Mouse (Mus musculus) erythroblast, embryonic 14.5 days (primary cell): ENCODE measurements around the gene Rpl38.

Experiments used
- GATA1 ChIP-seq: IDR thresholded peaks from 2 replicates; pipeline ENCODE4 v1.6.1; 2012; ENCODE audit warnings: low read length, inconsistent platforms, mixed read lengths
- TAL1 ChIP-seq: IDR thresholded peaks from 3 replicates; pipeline ENCODE4 v1.6.1; 2012; ENCODE audit warnings: low read length, inconsistent platforms, mixed read lengths

DNA sequence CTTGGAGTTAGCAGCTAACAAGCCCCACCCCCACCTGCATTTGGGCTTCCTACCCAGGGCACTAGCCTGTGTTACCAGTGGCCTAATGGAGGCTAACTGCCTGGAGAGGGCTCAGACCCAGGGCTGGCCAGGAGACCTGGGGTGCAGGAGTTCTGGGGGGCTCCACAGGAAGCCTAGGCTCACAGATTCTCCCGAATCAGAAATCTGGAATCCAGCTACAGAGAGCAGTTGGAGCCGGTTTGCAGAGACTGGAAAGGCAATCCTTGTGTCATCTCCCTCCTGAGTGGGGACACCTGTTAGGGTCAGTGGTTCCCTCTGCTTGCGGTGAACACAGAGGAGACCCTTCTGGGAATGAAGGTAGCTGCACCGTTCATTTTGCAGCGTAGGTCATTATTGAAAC is 12.7 kb downstream of the Rpl38 start:
- TF ChIP-seq GATA1 (no peak), TAL1 (no peak)
